Mouse (Mus musculus) liver, embryonic 14.5 days (tissue): ENCODE results near the gene Cntnap4. TPM values are rescaled to one million over a fixed set of nuclear protein-coding genes. Genes with fewer than 3 reads are reported as not detected.

Experiments
- ATAC-seq: fragments of 200-750 bp; cut with Nextera tagmentation; 2 replicates; pipeline ENCODE4 v1.8.0; 2017; ENCODE audit warnings: moderate number of reproducible peaks, mild to moderate bottlenecking, moderate library complexity; ENCODE audit not compliant: insufficient read depth
- DNase-seq, 3 experiments: peaks; one replicate each; pipeline ENCODE4 v3.0.0-alpha.2; 2012 to 2013; ENCODE audit warnings: low read depth in 3 of 3, low spot score in 3 of 3
- H3K27ac ChIP-seq: fragments of 300-500 bp; sonication (generic); 2 replicates; pipeline ENCODE4 v1.5.1; 2014; ENCODE audit warnings: moderate library complexity, mild to moderate bottlenecking, control low read depth, inconsistent platforms
- H3K27me3 ChIP-seq: fragments of 300-500 bp; sonication (generic); 2 replicates; pipeline ENCODE4 v1.6.1; 2014; ENCODE audit warnings: mild to moderate bottlenecking, low read length, moderate library complexity; ENCODE audit not compliant: control insufficient read depth, insufficient read depth
- H3K36me3 ChIP-seq: fragments of 300-500 bp; sonication (generic); replicated peaks from 2 replicates; pipeline ENCODE4 v1.6.1; 2014; ENCODE audit warnings: low read depth; ENCODE audit not compliant: control insufficient read depth, insufficient read depth
- H3K4me1 ChIP-seq, 2 experiments: fragments of 200-500 bp in 1 of 2; fragments of 300-500 bp in 1 of 2; sonication (generic) in 1 of 2; replicated peaks; 2 replicates each; pipeline ENCODE4 v1.6.1; 2012 to 2014; ENCODE audit warnings: antibody characterized with exemption in 1 of 2, inconsistent platforms in 1 of 2, low read length in 1 of 2; ENCODE audit not compliant: control insufficient read depth in 2 of 2, insufficient read depth in 2 of 2
- H3K4me2 ChIP-seq: fragments of 300-500 bp; sonication (generic); 2 replicates; pipeline ENCODE4 v1.6.1; 2014; ENCODE audit warnings: low read depth, mild to moderate bottlenecking, control low read depth, moderate library complexity
- H3K4me3 ChIP-seq, 2 experiments: fragments of 200-500 bp in 1 of 2; fragments of 300-500 bp in 1 of 2; sonication (generic) in 1 of 2; 2 replicates each; pipeline ENCODE4 v1.5.1; 2012 to 2014; ENCODE audit warnings: low read depth in 2 of 2, low read length in 2 of 2, mild to moderate bottlenecking in 2 of 2, control low read depth in 1 of 2, inconsistent platforms in 1 of 2, moderate library complexity in 1 of 2; ENCODE audit not compliant: insufficient read depth in 1 of 2
- H3K9ac ChIP-seq: fragments of 300-500 bp; sonication (generic); replicated peaks from 2 replicates; pipeline ENCODE4 v1.6.1; 2014; ENCODE audit warnings: mild to moderate bottlenecking, control low read depth, moderate library complexity
- H3K9me3 ChIP-seq: fragments of 300-500 bp; sonication (generic); 2 replicates; pipeline ENCODE4 v1.6.1; 2016; ENCODE audit warnings: low read length, mixed read lengths; ENCODE audit not compliant: control insufficient read depth
- CTCF ChIP-seq: IDR thresholded peaks from 2 replicates; pipeline ENCODE4 v1.5.1; 2016; ENCODE audit warnings: antibody characterized with exemption, low read depth, control low read depth
- EP300 ChIP-seq: IDR thresholded peaks from 2 replicates; pipeline ENCODE4 v1.6.1; 2016; ENCODE audit warnings: antibody characterized with exemption, low read depth
- WGBS: fragments of 180-500 bp; shearing (Covaris S2); extraction: QIAGEN DNeasy Blood & Tissue Kit; methylation state at CpG from one replicate; pipeline ENCODE4 v1.1.7; 2014; ENCODE audit not compliant: insufficient replicate concordance; 5-methylcytosine and 5-hydroxymethylcytosine counted together
- polyA plus RNA-seq, 2 experiments: library from polyadenylated mRNA; depleted of rRNA in 1 of 2; stranded (reverse) in 1 of 2; unstranded in 1 of 2; fragments of >200 nt; fragmentation: Nextera tagmentation in 1 of 2; extraction: Ambion mirVana in 1 of 2; gene quantifications; 2 replicates each; pipeline versions ENCODE4 v1.2.1 to v1.2.3; 2012 to 2014

Gene Cntnap4
- polyA plus RNA-seq, 2 experiments = 0.01 TPM; not detected in 1

- no peak for ATAC-seq
- no peak overlapping the region for H3K4me2 ChIP-seq
- H3K27me3 ChIP-seq = no peaks in the 10 kb centered on the region
- DNase-seq = no peak
- H3K9me3 ChIP-seq = no peaks in the 10 kb centered on the region
- H3K9ac ChIP-seq = no peak overlapping the region
- H3K4me3 ChIP-seq = no peak overlapping the region
- 62% methylated on average over 9 of the region's 9 CpGs for WGBS
- no peaks in the 10 kb centered on the region for H3K4me1 ChIP-seq
- H3K27ac ChIP-seq = no peak overlapping the region
- H3K36me3 ChIP-seq = no peaks in the 10 kb centered on the region
- TF ChIP-seq CTCF (no peak), EP300 (no peak)
Observed at GRCm38 (mm10) chr8:112724918-112725317, 155.1 kb downstream of the Cntnap4 start.

- no peaks in the 10 kb centered on the region for H3K27me3 ChIP-seq
- DNase-seq (no peak), ATAC-seq (no peak)
- no peak overlapping the region for H3K4me2 ChIP-seq
- no peaks in the 10 kb centered on the region for H3K4me1 ChIP-seq
- WGBS = 73% methylated on average over 15 of the region's 15 CpGs
- H3K9me3 ChIP-seq = no peaks in the 10 kb centered on the region; the same call in 1 of the 2 replicates
- H3K27ac ChIP-seq = no peak overlapping the region
- H3K4me3 ChIP-seq = no peak overlapping the region
- no peak overlapping the region for H3K9ac ChIP-seq
- TF ChIP-seq EP300 (no peak), CTCF (no peak)
- H3K36me3 ChIP-seq = no peaks in the 10 kb centered on the region
Observed at GRCm38 (mm10) chr8:112730583-112731432, 161.0 kb downstream of the Cntnap4 start.

GRCm38 (mm10) chr8:112735575-112735974, 165.7 kb downstream of the Cntnap4 start:
- Histone ChIP-seq H3K4me2 (no peak overlapping the region), H3K27ac (no peak overlapping the region), H3K27me3 (no peaks in the 10 kb centered on the region), H3K4me1 (no peaks in the 10 kb centered on the region), H3K9ac (no peak overlapping the region), H3K9me3 (no peaks in the 10 kb centered on the region; the same call in 1 of the 2 replicates), H3K4me3 (no peak overlapping the region), H3K36me3 (no peaks in the 10 kb centered on the region)
- ATAC-seq = no peak
- WGBS = 70% methylated on average over 3 of the region's 3 CpGs
- TF ChIP-seq EP300 (no peak), CTCF (no peak)
- DNase-seq = no peak

- Histone ChIP-seq H3K4me2 (no peak overlapping the region), H3K36me3 (no peaks in the 10 kb centered on the region), H3K27ac (no peak overlapping the region), H3K4me1 (no peaks in the 10 kb centered on the region), H3K27me3 (no peaks in the 10 kb centered on the region), H3K4me3 (no peak overlapping the region), H3K9me3 (no peaks in the 10 kb centered on the region), H3K9ac (no peak overlapping the region)
- 65% methylated on average over 4 of the region's 4 CpGs for WGBS
- TF ChIP-seq CTCF (no peak), EP300 (no peak)
- no peak for DNase-seq
- ATAC-seq = no peak
Observed at GRCm38 (mm10) chr8:112743331-112743730, 173.5 kb downstream of the Cntnap4 start.

- H3K27ac ChIP-seq = no peak overlapping the region
- 67% methylated on average over 5 of the region's 5 CpGs for WGBS
- ATAC-seq = no peak
- no peak overlapping the region for H3K4me2 ChIP-seq
- TF ChIP-seq CTCF (no peak), EP300 (no peak)
- no peaks in the 10 kb centered on the region for H3K4me1 ChIP-seq
- no peaks in the 10 kb centered on the region for H3K36me3 ChIP-seq
- H3K27me3 ChIP-seq = no peaks in the 10 kb centered on the region
- DNase-seq = no peak
- no peaks in the 10 kb centered on the region for H3K9me3 ChIP-seq
- no peak overlapping the region for H3K4me3 ChIP-seq
- no peak overlapping the region for H3K9ac ChIP-seq
Observed at GRCm38 (mm10) chr8:112747296-112747695, 177.5 kb downstream of the Cntnap4 start.
